Mouse (Mus musculus): Measurements from ENCODE around the gene Mylip. TPM values are rescaled to one million over a fixed set of nuclear protein-coding genes. Genes with fewer than 3 reads are reported as not detected.
A peak's percentile ranks its signal among the peaks of the same experiment; 100 is the strongest.

Mylip gene
- polyA plus RNA-seq, 1 experiment from 2014 or later, result 5.1 TPM

DNA sequence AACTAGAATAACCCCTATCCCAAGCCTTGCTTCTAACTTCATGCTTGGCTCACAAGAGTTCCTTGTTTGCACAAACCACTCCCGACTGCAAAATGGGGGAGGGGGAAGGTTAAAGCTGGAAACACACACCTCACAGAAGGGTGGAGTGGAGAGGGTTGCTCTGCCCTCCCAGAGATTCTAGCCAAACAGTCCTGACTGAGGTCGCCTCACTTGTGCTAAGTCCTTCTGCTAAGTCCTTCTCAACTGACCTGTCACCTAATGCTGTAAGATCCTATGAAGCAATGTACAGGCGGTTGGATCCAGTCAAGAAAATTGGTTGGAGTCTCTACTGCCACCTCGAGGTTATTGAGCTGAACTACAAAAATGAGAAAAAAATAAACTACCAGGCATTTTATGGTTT lies 52.9 kb downstream of the Mylip start:
- Histone ChIP-seq H3K36me3 (ENCODE audit: control insufficient read depth, insufficient read depth, low read length) (no peaks in the 10 kb centered on the region), H3K4me1 (replicated peaks; ENCODE audit: control insufficient read depth, insufficient read depth) (no peaks in the 10 kb centered on the region), H3K9ac (ENCODE audit: low read length) (no peak overlapping the region), H3K27ac (replicated peaks) (no peak overlapping the region), H3K27me3 (ENCODE audit: control insufficient read depth, insufficient read depth, low read length) (no peaks in the 10 kb centered on the region), H3K4me3 (ENCODE audit: low read depth, low read length) (no peak overlapping the region), H3K4me2 (replicated peaks; ENCODE audit: low read depth) (no peak overlapping the region), H3K9me3 (ENCODE audit: control insufficient read depth, low read length) (no peaks in the 10 kb centered on the region)
- 18% methylated on average over 4 of the region's 4 CpGs for WGBS
- TF ChIP-seq CTCF (IDR thresholded peaks at IDR 0.05; ENCODE audit: low read depth), result peak; percentile 82
- TF ChIP-seq EP300 (optimal IDR thresholded peaks at IDR 0.05), result no peak
- DNase-seq (ENCODE audit: low spot score) (peak; percentile 81), ATAC-seq (ENCODE audit: low FRiP score, low TSS enrichment) (peak; percentile 97)

DNA sequence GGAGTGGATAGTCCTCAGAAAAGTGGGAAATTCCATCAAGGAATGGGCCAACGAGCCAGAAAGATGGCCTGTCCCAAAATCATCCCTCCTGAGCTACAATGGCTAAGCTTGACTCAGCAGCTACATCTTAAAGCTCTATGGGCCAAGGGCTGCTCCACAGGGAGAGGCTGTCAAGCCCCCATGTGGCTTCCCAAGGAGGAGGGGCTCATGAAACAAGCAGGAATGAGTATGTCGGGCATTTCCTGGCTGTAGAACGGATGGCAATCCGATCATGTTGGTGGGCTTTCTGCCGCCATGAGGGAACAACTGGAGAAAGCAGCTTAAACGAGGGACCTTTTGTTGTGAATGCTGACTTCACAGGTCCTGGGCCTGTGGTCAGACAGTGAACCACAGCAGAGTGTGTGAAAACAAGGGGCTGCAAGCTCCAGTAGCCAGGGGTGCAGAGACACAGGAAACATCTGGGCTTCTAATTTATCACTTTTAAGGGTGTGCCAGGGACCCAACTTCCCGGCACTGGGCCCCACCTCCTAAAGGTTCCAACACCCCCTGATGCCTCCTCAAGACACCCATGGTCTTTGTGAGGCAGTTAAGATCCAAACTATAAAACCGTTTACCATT lies 53.5 kb downstream of the Mylip start:
- Histone ChIP-seq H3K27me3 (ENCODE audit: control insufficient read depth, insufficient read depth, low read length) (no peaks in the 10 kb centered on the region), H3K4me1 (replicated peaks; ENCODE audit: control insufficient read depth, insufficient read depth) (no peaks in the 10 kb centered on the region), H3K4me3 (ENCODE audit: low read depth, low read length) (no peak overlapping the region), H3K36me3 (ENCODE audit: control insufficient read depth, insufficient read depth, low read length) (no peaks in the 10 kb centered on the region), H3K4me2 (replicated peaks; ENCODE audit: low read depth) (no peak overlapping the region), H3K9ac (ENCODE audit: low read length) (no peak overlapping the region), H3K27ac (replicated peaks) (peak overlapping the region; percentile 56; the same call in 1 of the 2 replicates), H3K9me3 (ENCODE audit: control insufficient read depth, low read length) (no peaks in the 10 kb centered on the region)
- TF ChIP-seq EP300 (optimal IDR thresholded peaks at IDR 0.05) (no peak), CTCF (IDR thresholded peaks at IDR 0.05; ENCODE audit: low read depth) (no peak)
- 55% methylated on average over 8 of the region's 8 CpGs for WGBS
- DNase-seq (ENCODE audit: low spot score), result no peak
- ATAC-seq (ENCODE audit: low FRiP score, low TSS enrichment), result no peak; the same call in 1 of the 2 replicates

DNA sequence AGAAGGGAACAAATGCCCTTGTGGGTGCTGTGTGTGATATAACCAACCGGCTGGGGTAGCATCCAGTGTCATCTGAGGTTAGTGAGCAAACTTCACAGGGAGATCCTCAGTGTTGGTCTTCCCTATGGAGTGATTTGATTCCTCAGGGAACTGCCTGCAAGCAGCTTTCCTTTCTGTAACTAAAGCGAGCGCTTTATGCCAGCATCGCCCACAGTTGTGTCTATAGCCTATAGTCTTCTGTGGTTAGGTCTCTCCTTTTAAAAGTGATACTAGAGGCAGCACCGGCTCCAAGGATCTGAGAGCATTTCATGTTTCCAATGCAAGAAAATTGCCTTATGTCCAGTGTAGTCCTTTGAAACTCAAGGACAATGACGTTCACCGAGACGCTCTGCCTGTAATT lies 54.7 kb downstream of the Mylip start:
- no peak for DNase-seq (ENCODE audit: low spot score)
- no peak overlapping the region for H3K4me3 ChIP-seq (ENCODE audit: low read depth, low read length)
- no peaks in the 10 kb centered on the region for H3K4me1 ChIP-seq (replicated peaks; ENCODE audit: control insufficient read depth, insufficient read depth)
- no peak for TF ChIP-seq EP300 (optimal IDR thresholded peaks at IDR 0.05)
- TF ChIP-seq CTCF (IDR thresholded peaks at IDR 0.05; ENCODE audit: low read depth), result no peak
- H3K9ac ChIP-seq (ENCODE audit: low read length), result no peak overlapping the region
- no peak for ATAC-seq (ENCODE audit: low FRiP score, low TSS enrichment)
- H3K4me2 ChIP-seq (replicated peaks; ENCODE audit: low read depth), result no peak overlapping the region
- H3K27ac ChIP-seq (replicated peaks), result no peak overlapping the region
- H3K27me3 ChIP-seq (ENCODE audit: control insufficient read depth, insufficient read depth, low read length), result no peaks in the 10 kb centered on the region
- WGBS, result 84% methylated on average over 8 of the region's 8 CpGs
- no peaks in the 10 kb centered on the region for H3K9me3 ChIP-seq (ENCODE audit: control insufficient read depth, low read length)
- no peaks in the 10 kb centered on the region for H3K36me3 ChIP-seq (ENCODE audit: control insufficient read depth, insufficient read depth, low read length)

DNA sequence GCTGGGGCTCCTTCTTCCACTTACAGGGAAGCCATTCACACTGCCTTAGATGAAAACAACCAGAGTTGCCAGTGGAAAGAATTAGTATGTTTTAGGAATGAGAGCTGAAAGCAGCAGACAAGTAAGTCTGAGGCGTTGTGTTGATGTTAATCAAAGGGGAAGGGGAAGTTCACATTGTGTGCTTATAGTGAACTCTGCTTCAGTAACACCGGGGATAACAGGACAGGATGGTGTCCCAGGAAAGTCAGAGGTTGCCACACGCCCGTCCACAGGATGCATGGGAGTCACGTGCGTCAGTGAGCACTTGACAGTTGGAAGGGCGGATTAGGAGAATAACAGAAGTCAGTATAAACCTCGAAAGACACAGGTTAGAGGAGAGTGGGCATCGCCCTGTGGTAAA lies 55.1 kb downstream of the Mylip start:
- 64% methylated on average over 9 of the region's 9 CpGs for WGBS
- Histone ChIP-seq H3K4me1 (replicated peaks; ENCODE audit: control insufficient read depth, insufficient read depth) (no peaks in the 10 kb centered on the region), H3K4me3 (ENCODE audit: low read depth, low read length) (no peak overlapping the region), H3K9ac (ENCODE audit: low read length) (no peak overlapping the region), H3K4me2 (replicated peaks; ENCODE audit: low read depth) (no peak overlapping the region), H3K9me3 (ENCODE audit: control insufficient read depth, low read length) (no peaks in the 10 kb centered on the region), H3K36me3 (ENCODE audit: control insufficient read depth, insufficient read depth, low read length) (no peaks in the 10 kb centered on the region), H3K27ac (replicated peaks) (no peak overlapping the region), H3K27me3 (ENCODE audit: control insufficient read depth, insufficient read depth, low read length) (no peaks in the 10 kb centered on the region)
- TF ChIP-seq EP300 (optimal IDR thresholded peaks at IDR 0.05), result no peak
- TF ChIP-seq CTCF (IDR thresholded peaks at IDR 0.05; ENCODE audit: low read depth), result no peak
- DNase-seq (ENCODE audit: low spot score) (no peak), ATAC-seq (ENCODE audit: low FRiP score, low TSS enrichment) (no peak)

DNA sequence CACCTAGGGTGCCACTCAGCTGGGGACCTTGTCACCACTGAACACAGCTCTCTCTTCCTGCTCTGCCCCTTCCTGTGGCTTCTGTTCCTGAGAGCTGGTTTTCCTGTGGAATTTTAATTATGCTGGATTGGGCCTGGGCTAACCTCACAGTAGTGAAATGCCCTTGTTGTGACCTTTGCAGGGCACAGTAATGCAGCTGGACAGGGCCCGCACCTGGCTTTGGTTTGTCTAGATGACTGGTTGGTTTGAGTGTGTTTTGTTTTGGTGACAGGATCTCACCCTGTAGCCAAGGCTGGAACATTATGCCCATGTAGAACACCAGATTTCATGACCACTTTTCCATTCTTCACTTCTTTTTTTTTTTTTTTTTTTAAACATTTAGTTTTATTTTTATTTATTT lies 57.1 kb downstream of the Mylip start:
- Histone ChIP-seq H3K4me3 (ENCODE audit: low read depth, low read length) (no peak overlapping the region), H3K4me2 (replicated peaks; ENCODE audit: low read depth) (no peak overlapping the region), H3K9me3 (ENCODE audit: control insufficient read depth, low read length) (no peaks in the 10 kb centered on the region), H3K36me3 (ENCODE audit: control insufficient read depth, insufficient read depth, low read length) (no peaks in the 10 kb centered on the region), H3K27me3 (ENCODE audit: control insufficient read depth, insufficient read depth, low read length) (no peaks in the 10 kb centered on the region), H3K4me1 (replicated peaks; ENCODE audit: control insufficient read depth, insufficient read depth) (no peaks in the 10 kb centered on the region), H3K9ac (ENCODE audit: low read length) (no peak overlapping the region), H3K27ac (replicated peaks) (no peak overlapping the region)
- no peak for TF ChIP-seq EP300 (optimal IDR thresholded peaks at IDR 0.05)
- ATAC-seq (ENCODE audit: low FRiP score, low TSS enrichment) (no peak), DNase-seq (ENCODE audit: low spot score) (no peak)
- WGBS, result 75% methylated on average over 1 of the region's 1 CpGs

DNA sequence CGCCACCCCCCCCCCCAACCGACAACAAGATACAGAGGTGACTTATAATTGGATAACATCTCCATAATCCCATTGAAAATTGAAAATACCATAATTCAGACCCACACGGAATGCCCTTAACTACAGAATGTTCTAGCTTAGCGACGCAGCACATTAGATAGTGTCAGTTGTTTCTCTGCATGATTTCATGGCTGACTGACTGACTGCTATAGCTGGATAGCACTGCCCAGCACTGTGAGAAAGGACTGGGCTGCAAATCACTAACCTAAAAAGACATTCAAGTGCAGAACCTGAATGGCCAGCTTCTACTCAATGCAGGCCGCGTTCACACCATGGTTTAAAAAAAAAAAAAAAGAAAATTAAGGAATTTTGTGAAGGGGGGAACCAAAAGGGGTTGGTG lies 62.9 kb downstream of the Mylip start:
- Histone ChIP-seq H3K9me3 (ENCODE audit: control insufficient read depth, low read length) (no peaks in the 10 kb centered on the region), H3K9ac (ENCODE audit: low read length) (no peak overlapping the region), H3K4me1 (replicated peaks; ENCODE audit: control insufficient read depth, insufficient read depth) (peaks cover 3% of the 10 kb centered on the region; the same call in 1 of the 2 replicates), H3K27me3 (ENCODE audit: control insufficient read depth, insufficient read depth, low read length) (no peaks in the 10 kb centered on the region), H3K36me3 (ENCODE audit: control insufficient read depth, insufficient read depth, low read length) (no peaks in the 10 kb centered on the region), H3K4me2 (replicated peaks; ENCODE audit: low read depth) (no peak overlapping the region), H3K27ac (replicated peaks) (no peak overlapping the region), H3K4me3 (ENCODE audit: low read depth, low read length) (no peak overlapping the region)
- no peak for TF ChIP-seq EP300 (optimal IDR thresholded peaks at IDR 0.05)
- TF ChIP-seq CTCF (IDR thresholded peaks at IDR 0.05; ENCODE audit: low read depth), result no peak
- ATAC-seq (ENCODE audit: low FRiP score, low TSS enrichment), result no peak
- 94% methylated on average over 7 of the region's 7 CpGs for WGBS
- no peak for DNase-seq (ENCODE audit: low spot score)

Measured in stomach, postnatal 0 days (tissue).